In the genomic region with DNA sequence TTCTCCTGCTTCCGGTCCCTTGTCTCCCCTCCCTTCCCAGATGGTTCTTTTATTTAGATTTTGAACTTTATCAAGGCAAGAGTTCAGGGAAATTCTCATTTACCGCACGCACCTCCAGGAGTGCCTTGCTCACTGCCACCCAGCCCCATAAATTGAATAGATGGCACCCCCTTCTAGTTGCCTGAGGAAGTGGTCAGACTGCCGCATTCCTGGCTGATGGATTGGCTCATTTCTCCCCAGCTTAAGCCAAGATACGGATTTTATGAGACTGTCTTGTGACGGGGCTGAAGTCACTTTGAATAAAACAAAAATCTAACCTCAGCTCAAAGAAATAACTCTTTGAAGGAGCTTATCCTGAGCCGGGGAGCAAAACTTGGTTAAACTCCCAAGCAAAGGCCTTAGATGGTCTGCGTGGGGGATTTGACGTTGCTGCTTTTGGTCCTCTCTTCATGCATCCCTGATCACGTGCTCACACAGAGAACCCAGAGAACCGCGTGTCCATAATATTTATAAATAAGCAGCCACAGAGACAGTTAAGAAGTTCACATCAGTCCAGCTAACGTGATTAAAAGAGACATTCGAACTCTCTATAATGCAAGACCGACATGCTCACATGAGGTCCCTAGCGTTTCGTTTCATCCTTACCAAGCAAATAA, we compare ENCODE assay signal across 27 mouse cellular contexts. TPM values are rescaled to one million over a fixed set of nuclear protein-coding genes. Genes with fewer than 3 reads are reported as not detected.
A peak's percentile ranks its signal among the peaks of the same experiment; 100 is the strongest.
DNase-seq lines count a peak whose midpoint lies in the region; ATAC-seq and TF ChIP-seq lines count a peak whose summit lies in the region.
"Had no signal": no experiment of that assay in that cellular context is flagged by ENCODE, and none has a peak within 500 bp of the region (broad histone marks: within the 10 kb centered on the region; RNA-seq: fewer than 3 reads in every experiment).

No protein-coding gene starts in this region.

- H3K4me2 ChIP-seq in forebrain, embryonic 16.5 days (ENCODE audit: low read length) = 0 out of 2 replicates have a peak overlapping the region, but pooled peaks have one; percentile 3
- no peak overlapping the region for H3K4me2 ChIP-seq in forebrain, embryonic 15.5 days (replicated peaks)
- H3K4me2 ChIP-seq in stomach, postnatal 0 days (replicated peaks; ENCODE audit: low read depth) = 0 out of 2 replicates have a peak overlapping the region, but pooled peaks have one; percentile 5
- H3K4me2 ChIP-seq in midbrain, postnatal 0 days (ENCODE audit: low read depth, low read length, poor library complexity, severe bottlenecking) = no peak overlapping the region
- H3K4me2 ChIP-seq: heart, embryonic 12.5 days; intestine, embryonic 15.5 days; limb, embryonic 12.5 days; liver, embryonic 11.5 days had no signal

- TF ChIP-seq EP300 in stomach, postnatal 0 days (optimal IDR thresholded peaks at IDR 0.05) = no peak

- H3K9ac ChIP-seq in forebrain, embryonic 16.5 days (replicated peaks; ENCODE audit: low read depth, low read length) = no peak overlapping the region
- no peak overlapping the region for H3K9ac ChIP-seq in forebrain, embryonic 15.5 days (replicated peaks)
- no peak overlapping the region for H3K9ac ChIP-seq in stomach, postnatal 0 days (ENCODE audit: low read length)
- no peak overlapping the region for H3K9ac ChIP-seq in midbrain, postnatal 0 days (replicated peaks; ENCODE audit: low read length, poor library complexity, severe bottlenecking)
- H3K9ac ChIP-seq: heart, embryonic 12.5 days; intestine, embryonic 15.5 days; limb, embryonic 12.5 days; liver, postnatal 0 days had no signal

- 87% methylated on average over 17 of the region's 17 CpGs for WGBS in forebrain, embryonic 16.5 days
- WGBS in forebrain, embryonic 15.5 days = 85% methylated on average over 17 of the region's 17 CpGs
- WGBS in limb, embryonic 10.5 days = 73% methylated on average over 17 of the region's 17 CpGs
- WGBS in stomach, postnatal 0 days = 54% methylated on average over 17 of the region's 17 CpGs
- WGBS in midbrain, postnatal 0 days = 76% methylated on average over 17 of the region's 17 CpGs

- no peak for ATAC-seq in forebrain, embryonic 16.5 days
- no peak for ATAC-seq in forebrain, embryonic 15.5 days (replicated peaks)
- ATAC-seq in stomach, postnatal 0 days (ENCODE audit: low FRiP score, low TSS enrichment) = no peak
- ATAC-seq in midbrain, postnatal 0 days (ENCODE audit: low FRiP score) = no peak
- ATAC-seq: activated CD4-positive, CD25-positive, alpha-beta regulatory T cell, adult 4 months; intestine, embryonic 15.5 days; liver, postnatal 0 days; lung, postnatal 0 days had no signal

- H3K4me1 ChIP-seq in forebrain, embryonic 16.5 days (replicated peaks; ENCODE audit: control insufficient read depth, insufficient read depth, low read length) = peaks cover 30% of the 10 kb centered on the region
- H3K4me1 ChIP-seq in forebrain, embryonic 15.5 days = peaks cover 38% of the 10 kb centered on the region
- peaks cover 62% of the 10 kb centered on the region for H3K4me1 ChIP-seq in limb, embryonic 10.5 days
- peaks cover 3% of the 10 kb centered on the region for H3K4me1 ChIP-seq in stomach, postnatal 0 days (replicated peaks; ENCODE audit: control insufficient read depth, insufficient read depth)
- H3K4me1 ChIP-seq in midbrain, postnatal 0 days (ENCODE audit: insufficient read depth, low read length) = peaks cover 12% of the 10 kb centered on the region

- H3K4me3 ChIP-seq in forebrain, embryonic 16.5 days (replicated peaks; ENCODE audit: low read length) = no peak overlapping the region
- H3K4me3 ChIP-seq in forebrain, embryonic 15.5 days = no peak overlapping the region
- H3K4me3 ChIP-seq in layer of hippocampus, adult 2 months = no peak overlapping the region
- H3K4me3 ChIP-seq in limb, embryonic 10.5 days = no peak overlapping the region
- H3K4me3 ChIP-seq in stomach, postnatal 0 days (ENCODE audit: low read depth, low read length) = no peak overlapping the region
- no peak overlapping the region for H3K4me3 ChIP-seq in midbrain, postnatal 0 days (ENCODE audit: low read depth, low read length)
- H3K4me3 ChIP-seq: forebrain, embryonic 10.5 days; heart, embryonic 12.5 days; hindbrain, embryonic 10.5 days; intestine, embryonic 15.5 days; limb, embryonic 12.5 days; midbrain, embryonic 10.5 days had no signal

- no peaks in the 10 kb centered on the region for H3K9me3 ChIP-seq in forebrain, embryonic 16.5 days (ENCODE audit: control insufficient read depth, low read length)
- H3K9me3 ChIP-seq in forebrain, embryonic 15.5 days = no peaks in the 10 kb centered on the region
- no peaks in the 10 kb centered on the region for H3K9me3 ChIP-seq in limb, embryonic 10.5 days (replicated peaks)
- no peaks in the 10 kb centered on the region for H3K9me3 ChIP-seq in stomach, postnatal 0 days (ENCODE audit: control insufficient read depth, low read length)
- no peaks in the 10 kb centered on the region for H3K9me3 ChIP-seq in midbrain, postnatal 0 days (ENCODE audit: low read length)
- H3K9me3 ChIP-seq: forebrain, embryonic 10.5 days; G1E; heart, embryonic 12.5 days; hindbrain, embryonic 10.5 days; intestine, embryonic 15.5 days; limb, embryonic 12.5 days; midbrain, embryonic 10.5 days had no signal

- H3K36me3 ChIP-seq in forebrain, embryonic 16.5 days (ENCODE audit: control insufficient read depth, insufficient read depth) = no peaks in the 10 kb centered on the region
- H3K36me3 ChIP-seq in forebrain, embryonic 15.5 days = no peaks in the 10 kb centered on the region
- H3K36me3 ChIP-seq in limb, embryonic 10.5 days = peaks cover 9% of the 10 kb centered on the region
- H3K36me3 ChIP-seq in stomach, postnatal 0 days (ENCODE audit: control insufficient read depth, insufficient read depth, low read length) = no peaks in the 10 kb centered on the region
- H3K36me3 ChIP-seq in midbrain, postnatal 0 days (ENCODE audit: insufficient read depth, low read length) = no peaks in the 10 kb centered on the region
- H3K36me3 ChIP-seq: forebrain, embryonic 10.5 days; G1E; heart, embryonic 12.5 days; hindbrain, embryonic 10.5 days; intestine, embryonic 15.5 days; limb, embryonic 12.5 days; midbrain, embryonic 10.5 days had no signal

- H3K27me3 ChIP-seq in forebrain, embryonic 16.5 days (replicated peaks; ENCODE audit: control insufficient read depth, insufficient read depth, low read length) = peaks cover 6% of the 10 kb centered on the region; the same call in 1 of the 2 replicates
- no peaks in the 10 kb centered on the region; the same call in 1 of the 2 replicates for H3K27me3 ChIP-seq in forebrain, embryonic 15.5 days
- H3K27me3 ChIP-seq in limb, embryonic 10.5 days (ENCODE audit: low read depth, poor library complexity, severe bottlenecking) = peaks cover 16% of the 10 kb centered on the region
- no peaks in the 10 kb centered on the region for H3K27me3 ChIP-seq in stomach, postnatal 0 days (ENCODE audit: control insufficient read depth, insufficient read depth, low read length)
- no peaks in the 10 kb centered on the region for H3K27me3 ChIP-seq in midbrain, postnatal 0 days (ENCODE audit: insufficient read depth, low read length)
- H3K27me3 ChIP-seq: CH12.LX; intestine, embryonic 15.5 days had no signal

- no peak overlapping the region for H3K27ac ChIP-seq in forebrain, embryonic 16.5 days (ENCODE audit: low read length)
- H3K27ac ChIP-seq in forebrain, embryonic 15.5 days (replicated peaks) = no peak overlapping the region
- H3K27ac ChIP-seq in layer of hippocampus, adult 2 months = peak overlapping the region; percentile 28
- H3K27ac ChIP-seq in limb, embryonic 10.5 days = no peak overlapping the region
- no peak overlapping the region for H3K27ac ChIP-seq in stomach, postnatal 0 days (replicated peaks)
- H3K27ac ChIP-seq in midbrain, postnatal 0 days (ENCODE audit: low read depth, low read length) = no peak overlapping the region
- H3K27ac ChIP-seq: forebrain, embryonic 10.5 days; hindbrain, embryonic 10.5 days; intestine, embryonic 15.5 days; limb, embryonic 12.5 days; midbrain, embryonic 10.5 days had no signal

- TF ChIP-seq CTCF in layer of hippocampus, adult 2 months (conservative IDR thresholded peaks at IDR 0.05) = no peak
- no peak for TF ChIP-seq CTCF in stomach, postnatal 0 days (IDR thresholded peaks at IDR 0.05; ENCODE audit: low read depth)
- no peak for TF ChIP-seq CTCF in midbrain, postnatal 0 days (IDR thresholded peaks at IDR 0.05)

- no peak for DNase-seq in layer of hippocampus, adult 2 months (ENCODE audit: low spot score in 2 of 2)
- no peak for DNase-seq in layer of hippocampus, postnatal 36 days
- DNase-seq in limb, embryonic 10.5 days (ENCODE audit: low spot score) = peak; percentile 27
- no peak for DNase-seq in stomach, postnatal 0 days (ENCODE audit: low spot score)
- no peak for DNase-seq in midbrain, postnatal 0 days (ENCODE audit: low spot score)
- no peak for DNase-seq in right cerebral cortex, adult 2 months (ENCODE audit: low spot score in 2 of 2)
- DNase-seq: adrenal gland, postnatal 14 days; cerebellum, postnatal 10 days; heart, postnatal 10 days; kidney, adult 8-10 months; kidney, postnatal 14 days; liver, postnatal 0 days; right cerebral cortex, adult 18-20 months; thymus, postnatal 25 days had no signal

RNA-seq across cellular contexts. Expression of a gene that starts 10.1 kb away (rescaled TPM):
- polyA plus RNA-seq in forebrain, embryonic 16.5 days (2015; fragmentation: Nextera tagmentation; extraction: Ambion mirVana) = 31.1 and 43.9 TPM in 2 replicates
- polyA plus RNA-seq in forebrain, embryonic 15.5 days (2015; fragmentation: Nextera tagmentation; extraction: Ambion mirVana) = 30.8 and 34.7 TPM in 2 replicates
- 10 to 100 TPM; 60.3 to 63.7 TPM for total RNA-seq in layer of hippocampus, adult 2 months (2021)
- 10 to 100 TPM; 58.8 to 66.3 TPM for total RNA-seq in layer of hippocampus, postnatal 36 days (2021)
- polyA plus RNA-seq in limb, embryonic 10.5 days (2016; fragmentation: Nextera tagmentation; extraction: Ambion mirVana) = 31.7 and 54.7 TPM in 2 replicates
- polyA plus RNA-seq in stomach, postnatal 0 days (2015; fragmentation: Nextera tagmentation; extraction: Ambion mirVana) = 10.2 TPM in 2 replicates
- total RNA-seq in midbrain, postnatal 0 days (2014; rRNA removed) = 56.7 and 60.1 TPM in 2 replicates
- 14.0 and 17.1 TPM in 2 replicates for polyA plus RNA-seq in midbrain, postnatal 0 days (2015; fragmentation: Nextera tagmentation; extraction: Ambion mirVana)

Comparison
In these comparisons a context has a peak if more than half of its experiments do, and no peak if none do; other contexts are left out.
1. H3K4me2 ChIP-seq: peak in forebrain, embryonic 16.5 days (single experiment) and stomach, postnatal 0 days (single experiment); none in forebrain, embryonic 15.5 days (single experiment) and midbrain, postnatal 0 days (single experiment).